Mouse (Mus musculus) left cerebral cortex, adult 9 months (tissue): ENCODE results near the gene Hpn.

ENCODE experiments used
- DNase-seq, 2 experiments: peaks; one replicate each; pipeline ENCODE4 v3.0.0; 2022; ENCODE audit warnings: low spot score in 2 of 2

Hpn gene

DNA sequence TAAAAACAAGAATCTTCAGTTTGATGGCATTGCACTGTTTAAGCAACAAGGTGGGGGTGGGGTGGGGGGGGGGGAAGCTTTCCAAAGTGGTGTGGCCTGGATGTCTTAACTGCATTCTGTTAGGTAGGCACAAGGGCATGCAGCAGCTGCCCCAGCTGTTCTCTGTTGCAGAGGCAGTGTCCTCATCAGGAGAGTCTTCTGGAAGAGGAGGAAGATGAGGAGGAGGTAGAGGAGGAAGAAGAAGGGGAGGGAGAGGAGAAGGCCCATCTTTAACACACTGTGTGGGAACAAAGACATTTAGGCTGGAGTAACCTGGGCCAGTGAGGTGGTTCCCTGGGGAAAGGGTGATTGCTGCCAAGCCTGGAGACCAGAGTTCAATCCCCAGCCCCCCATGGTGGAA lies 33.0 kb downstream of the Hpn start:
- DNase-seq = no peak

DNA sequence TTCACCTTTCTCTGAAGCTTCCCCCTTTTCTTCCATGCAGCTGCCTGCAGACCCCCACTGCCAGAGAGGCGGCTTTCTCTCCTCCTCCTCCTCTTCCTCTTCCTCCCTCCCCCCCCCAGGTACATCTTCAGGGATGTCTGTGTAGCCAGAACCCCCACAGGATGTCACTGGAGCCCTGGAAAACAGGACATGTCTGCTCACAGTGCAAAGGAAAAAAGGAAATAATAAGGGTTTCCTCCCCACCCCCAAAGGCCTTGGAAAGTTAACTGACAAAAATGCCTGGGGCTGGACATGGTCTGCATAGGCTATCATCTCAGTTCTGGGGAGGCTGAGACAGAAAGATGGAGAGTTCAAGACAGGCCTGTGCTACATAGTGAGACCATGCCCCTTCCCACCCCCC lies 34.0 kb downstream of the Hpn start:
- DNase-seq = no peak

DNA sequence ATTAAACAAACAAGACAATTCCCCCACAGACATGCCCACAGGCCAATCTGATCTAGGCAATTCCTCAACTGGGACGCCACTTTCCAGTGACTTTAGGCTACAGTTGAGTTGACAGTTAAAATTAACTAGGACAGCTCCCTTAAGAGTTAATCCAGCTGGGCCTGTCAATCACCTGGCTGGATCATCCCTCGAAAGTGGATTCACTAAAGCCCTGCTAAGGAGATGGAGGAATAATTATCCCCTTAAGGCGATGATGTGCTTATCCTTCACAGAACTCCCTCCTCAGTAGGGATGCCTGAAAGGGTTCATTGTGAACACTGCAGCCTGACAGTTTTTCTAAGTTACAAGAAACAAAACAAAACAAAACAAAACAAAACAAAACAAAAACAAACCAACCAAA lies 34.5 kb downstream of the Hpn start:
- no peak for DNase-seq

DNA sequence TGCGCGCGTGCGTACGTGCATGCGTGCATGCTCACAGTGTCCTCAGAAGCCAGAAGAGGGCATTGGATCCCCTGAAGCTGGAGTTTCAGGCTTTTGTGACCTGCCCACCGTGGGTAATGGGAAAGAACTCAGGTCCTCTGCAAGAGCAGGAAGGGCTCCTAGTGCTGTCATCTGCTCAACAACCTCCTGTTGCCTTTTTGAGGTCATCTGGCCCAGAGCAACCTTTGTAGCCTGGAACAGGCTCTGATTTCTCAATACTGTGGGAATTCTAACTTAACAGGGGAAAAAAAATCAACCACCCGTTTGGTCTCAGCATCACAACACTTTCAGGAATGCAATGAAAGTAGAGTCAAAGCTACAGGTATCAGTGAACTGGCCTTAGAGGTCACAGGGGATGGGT lies 35.4 kb downstream of the Hpn start:
- no peak for DNase-seq

DNA sequence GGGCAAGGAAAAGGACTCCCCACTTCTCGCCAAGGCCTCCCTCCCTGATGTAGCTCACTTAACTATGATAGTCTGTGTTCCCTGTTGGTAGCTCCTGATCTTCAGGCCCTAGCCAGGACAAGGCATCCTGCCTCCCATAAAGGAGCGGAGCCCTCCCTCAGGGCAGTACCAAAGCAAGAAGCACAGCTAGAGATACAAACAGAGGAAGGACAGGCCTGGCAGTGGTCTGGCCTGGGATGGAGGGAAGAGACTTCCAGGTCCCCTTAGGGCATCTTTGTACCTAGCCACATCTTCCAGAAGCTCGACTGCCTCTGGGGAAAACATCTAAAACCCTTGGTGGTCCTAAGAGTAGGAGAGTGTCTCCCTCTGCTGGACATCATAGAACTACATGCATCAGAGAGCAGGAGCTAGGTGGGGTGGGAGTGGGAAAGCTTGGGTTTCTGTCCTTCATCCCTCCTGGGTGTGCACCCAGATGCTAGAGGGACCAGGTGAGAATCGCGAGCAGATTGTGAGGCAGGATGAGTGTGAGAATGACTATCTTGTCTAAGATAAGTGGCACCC lies 37.1 kb downstream of the Hpn start:
- peak in 1 of 2 experiments; percentile 80 for DNase-seq

DNA sequence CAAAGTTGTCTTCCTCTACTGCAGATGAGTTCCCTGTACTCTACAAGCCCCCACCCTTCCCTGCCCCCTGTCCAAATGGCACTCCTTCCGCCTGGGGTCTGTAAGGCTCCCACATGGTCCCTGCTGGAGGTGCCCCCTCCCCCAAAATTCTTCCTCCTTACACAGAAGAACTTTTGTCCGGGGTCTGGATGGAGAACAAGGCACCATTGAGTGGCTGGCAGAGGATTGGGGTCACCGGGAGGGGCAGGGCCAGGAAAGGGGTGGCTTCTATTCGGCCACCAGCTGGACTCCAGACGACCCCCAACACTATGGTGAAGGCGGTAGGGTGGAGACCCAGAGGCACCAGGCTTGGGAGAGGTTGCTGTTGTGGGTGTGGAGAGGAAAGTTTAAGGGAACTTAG lies 37.6 kb downstream of the Hpn start:
- DNase-seq = peak; percentile 45 to 65

DNA sequence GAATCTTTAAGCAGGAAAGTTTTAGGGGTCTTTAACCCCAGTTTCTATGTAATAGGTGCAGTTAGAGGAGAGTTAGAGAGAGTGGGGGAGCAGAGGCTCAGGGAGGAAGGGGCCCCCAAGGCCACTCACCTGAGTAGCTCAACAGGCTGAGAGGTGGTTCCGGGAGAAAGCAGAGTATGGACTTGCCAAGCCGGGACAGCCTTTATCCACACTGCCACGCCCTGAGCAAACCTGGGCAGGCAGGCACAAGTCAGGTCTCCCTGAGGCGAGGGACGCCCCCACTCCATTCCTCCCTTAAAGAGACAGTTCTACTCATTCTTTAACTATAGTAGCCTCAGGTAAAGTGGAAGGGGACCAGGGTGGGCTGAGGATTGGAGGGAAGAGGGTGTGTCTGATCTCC lies 38.6 kb downstream of the Hpn start, which contains the start of gene Fxyd3:
Gene Fxyd3 (minus strand): TSS at position 213 of the 400 bp plus-strand sequence.
- no peak for DNase-seq

DNA sequence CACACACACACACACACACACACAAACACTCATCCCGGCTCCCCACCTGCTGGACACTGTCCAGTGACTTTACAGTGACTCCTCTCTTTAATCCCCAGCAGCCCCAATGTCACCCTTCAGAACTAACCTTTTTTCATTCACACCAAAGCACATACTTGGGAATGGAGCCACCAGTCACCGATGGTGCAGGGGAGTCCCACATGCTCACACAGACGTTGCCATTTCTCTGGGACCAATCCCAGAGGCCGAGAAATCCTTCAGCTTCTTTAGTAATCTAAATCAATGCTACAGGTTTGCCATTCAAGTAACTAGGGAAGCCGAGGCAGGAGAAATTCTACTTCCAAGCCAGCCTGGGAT lies 40.4 kb downstream of the Hpn start:
- no peak for DNase-seq

DNA sequence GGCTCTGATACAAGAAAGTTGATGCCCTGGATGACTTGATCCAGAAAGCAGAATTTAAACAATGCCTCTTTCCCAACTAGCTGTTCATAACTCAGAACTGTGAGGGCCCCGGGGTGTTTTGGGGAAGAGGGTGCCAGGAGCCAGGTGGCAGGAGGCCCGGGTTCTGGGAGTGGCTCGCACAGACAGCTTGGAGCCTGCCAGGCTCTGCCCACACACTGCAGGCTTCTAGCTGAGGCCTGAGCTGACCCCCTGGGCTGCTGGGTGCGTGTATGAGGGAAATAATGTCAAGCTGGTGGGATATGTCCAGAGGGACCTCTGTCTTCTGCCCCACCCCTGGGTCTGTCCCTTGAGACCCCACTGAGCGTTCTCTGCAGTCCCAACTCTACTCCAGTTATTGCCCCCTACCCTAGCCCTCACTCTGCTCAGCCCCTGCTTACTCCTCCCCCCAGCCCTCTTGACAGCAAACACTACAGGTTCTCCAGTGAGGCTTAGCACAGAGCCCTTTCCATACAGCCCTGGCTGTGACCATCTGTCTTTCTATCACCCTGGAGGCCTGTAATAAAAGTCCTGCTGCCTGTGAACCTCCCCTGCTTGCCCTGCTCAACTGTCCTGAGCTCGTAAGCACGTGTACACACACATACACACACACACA lies 40.9 kb downstream of the Hpn start:
- DNase-seq = peak in 1 of 2 experiments; percentile 52

DNA sequence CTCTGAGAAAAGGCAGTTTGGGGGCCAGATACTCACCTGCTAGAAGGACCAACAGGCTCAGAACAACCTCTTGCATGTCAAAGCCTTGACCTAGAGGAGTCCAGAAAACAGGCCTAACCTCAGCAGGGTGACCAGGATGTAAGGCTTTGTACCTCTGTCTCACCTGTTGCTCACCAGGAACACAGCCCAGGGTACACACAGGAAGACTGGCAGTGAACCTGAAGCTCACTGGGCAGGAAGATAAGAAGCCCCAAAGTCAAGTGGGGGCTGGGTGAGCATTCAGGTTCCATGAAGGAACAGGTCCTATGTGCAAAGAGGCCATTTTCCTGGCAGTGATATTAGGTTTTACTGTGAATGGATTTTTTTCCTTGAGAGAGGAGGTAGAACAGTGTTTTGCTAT lies 41.5 kb downstream of the Hpn start:
- no peak for DNase-seq

DNA sequence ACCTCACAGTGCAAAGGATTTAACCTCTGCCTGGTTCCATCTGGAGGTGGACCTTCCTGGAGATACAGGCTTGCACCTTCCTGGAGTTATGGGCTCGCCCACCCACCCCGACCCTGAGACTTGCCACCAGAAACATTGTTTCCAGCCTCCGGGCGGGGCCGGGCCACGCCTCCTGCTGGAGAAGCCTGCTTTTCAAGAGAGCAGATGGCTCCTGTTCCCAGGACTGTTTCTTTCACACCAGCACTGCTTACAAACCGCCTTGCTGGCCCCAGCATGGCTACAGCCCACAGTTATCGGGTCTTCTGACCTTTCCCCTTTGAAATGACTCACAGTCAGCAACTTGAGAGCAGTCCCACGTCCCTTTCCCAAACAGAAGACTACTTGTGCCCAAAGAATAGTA lies 42.8 kb downstream of the Hpn start:
- DNase-seq = no peak

DNA sequence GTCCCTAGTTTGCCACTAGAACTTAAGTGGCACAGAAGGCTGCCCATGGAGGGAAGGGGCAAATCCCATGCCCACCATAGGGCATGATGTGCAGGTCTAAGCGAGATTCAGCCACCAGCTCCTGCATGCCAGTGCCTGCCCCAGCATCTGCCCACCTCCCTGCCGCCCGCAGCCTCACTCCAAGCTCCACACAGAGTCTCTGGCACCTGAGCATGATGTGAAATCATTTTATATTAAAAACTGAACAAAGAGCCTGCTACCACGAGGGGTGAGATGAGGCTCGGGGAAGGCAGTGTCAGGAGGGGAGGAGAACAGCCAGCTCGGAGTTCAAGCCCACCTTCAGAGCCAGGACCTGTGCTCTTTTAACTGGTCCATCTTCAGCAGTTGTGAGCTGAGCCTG lies 44.8 kb downstream of the Hpn start:
- DNase-seq = no peak

DNA sequence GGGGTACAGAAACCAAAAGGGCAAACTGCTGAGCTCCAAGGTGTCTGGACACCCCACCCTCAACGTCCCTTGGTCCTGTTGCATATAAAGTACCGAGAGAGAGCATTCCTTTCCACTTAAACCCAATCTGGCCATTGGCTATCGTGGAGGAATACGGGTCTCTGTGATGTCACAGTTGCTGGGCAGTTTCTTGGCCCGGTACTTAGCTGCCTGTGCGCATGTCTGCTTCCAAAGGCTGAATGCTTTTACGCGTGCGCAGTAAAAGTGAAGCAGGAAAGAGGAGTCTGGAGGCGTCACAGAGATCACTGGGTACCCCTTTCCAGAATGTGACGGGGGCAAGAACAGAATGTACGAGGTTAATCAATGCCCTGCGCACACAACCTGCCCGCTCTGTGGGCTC lies 45.6 kb downstream of the Hpn start:
- DNase-seq = no peak

DNA sequence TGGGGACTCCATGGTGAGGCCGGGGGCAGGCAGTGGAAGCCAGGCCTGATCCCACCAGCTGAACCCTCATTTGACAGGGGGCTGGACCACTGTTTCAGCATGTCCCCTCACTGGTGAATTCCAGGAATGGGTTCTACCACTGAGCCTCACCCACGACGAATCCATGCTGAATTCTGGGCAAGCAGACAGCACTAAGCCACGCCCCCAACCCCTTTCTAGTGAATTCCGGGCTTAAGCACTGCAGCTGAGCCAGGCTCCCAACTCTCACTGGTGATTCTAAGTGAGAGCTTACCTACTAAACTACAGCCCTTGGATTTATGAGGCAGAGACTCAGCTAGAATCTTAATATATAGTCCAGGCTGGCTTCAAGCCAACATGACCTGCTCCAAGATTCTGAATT lies 47.3 kb downstream of the Hpn start:
- DNase-seq = no peak

DNA sequence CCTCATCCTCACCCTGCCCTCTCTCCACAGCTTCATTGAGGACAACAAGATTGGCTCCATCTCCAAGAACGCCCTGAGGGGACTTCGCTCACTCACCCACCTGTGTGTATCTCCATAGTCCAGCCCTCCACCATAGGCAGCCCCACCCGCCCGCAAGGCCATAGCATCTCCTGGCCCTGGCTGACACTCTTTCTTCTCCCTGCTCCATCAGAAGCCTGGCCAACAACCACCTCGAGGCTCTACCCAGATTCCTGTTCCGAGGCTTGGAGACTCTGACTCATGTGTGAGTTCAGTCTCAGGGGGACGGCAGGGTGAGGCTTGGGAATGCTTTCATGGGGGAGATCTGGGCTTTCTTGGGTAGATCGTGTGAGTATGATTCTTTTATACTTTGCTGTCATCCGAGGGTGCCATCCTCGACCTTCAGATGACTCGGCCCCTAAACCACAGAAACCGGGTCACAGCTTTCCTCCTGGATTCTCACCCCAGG lies 52.0 kb downstream of the Hpn start:
- DNase-seq = no peak

DNA sequence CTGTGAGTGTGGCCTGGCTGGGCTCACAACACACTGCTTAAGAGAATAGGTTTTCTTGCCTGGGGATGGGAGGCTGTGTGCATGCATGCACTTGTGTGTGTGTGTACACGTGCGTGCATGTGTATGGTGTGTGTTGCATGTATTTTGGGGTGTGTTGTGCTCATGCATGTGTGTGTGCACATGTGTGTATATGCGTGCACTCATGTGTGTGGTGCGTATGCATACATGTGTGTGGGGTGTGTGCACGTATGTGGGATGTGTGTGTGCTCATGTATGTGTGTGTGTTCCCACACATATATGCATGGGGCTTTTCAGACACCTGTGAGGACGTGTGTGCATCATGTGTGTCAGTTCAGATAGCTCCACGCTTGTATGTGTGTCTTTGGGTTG lies 54.5 kb downstream of the Hpn start:
- DNase-seq = no peak

DNA sequence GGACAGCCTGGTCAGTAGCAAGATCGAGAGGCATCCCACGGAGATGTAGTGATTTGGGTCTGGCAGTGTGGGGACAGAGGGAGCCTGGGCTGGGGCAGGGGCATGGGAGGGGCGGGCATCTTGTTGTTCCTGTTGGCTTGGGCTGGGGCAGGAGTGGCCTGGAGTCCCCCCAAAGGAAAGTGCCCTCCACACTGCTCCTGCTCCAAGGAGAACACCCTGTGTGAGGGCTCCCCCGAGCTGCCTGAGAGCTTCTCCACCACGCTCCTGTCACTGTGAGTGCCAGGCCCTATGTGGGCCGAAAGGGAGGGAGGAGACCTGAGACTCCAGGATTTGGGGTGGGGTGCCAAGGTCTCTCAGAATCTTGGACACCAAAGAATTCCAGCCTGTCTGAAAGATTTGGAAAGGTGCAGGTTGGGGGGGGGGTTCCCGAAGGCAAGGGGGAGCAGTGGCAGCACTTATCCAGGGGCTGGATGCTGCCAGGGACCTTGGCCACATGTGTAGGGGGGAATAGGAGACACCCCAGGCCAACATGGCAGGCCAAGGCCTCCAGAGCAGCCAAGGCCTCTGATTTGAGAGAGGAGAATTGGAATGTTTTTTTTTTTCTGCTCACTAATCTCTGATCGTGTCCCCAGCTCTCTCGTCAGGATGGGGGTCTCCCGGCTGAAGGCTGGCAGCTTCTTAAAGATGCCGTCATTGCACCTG lies 55.0 kb downstream of the Hpn start:
- DNase-seq = no peak

DNA sequence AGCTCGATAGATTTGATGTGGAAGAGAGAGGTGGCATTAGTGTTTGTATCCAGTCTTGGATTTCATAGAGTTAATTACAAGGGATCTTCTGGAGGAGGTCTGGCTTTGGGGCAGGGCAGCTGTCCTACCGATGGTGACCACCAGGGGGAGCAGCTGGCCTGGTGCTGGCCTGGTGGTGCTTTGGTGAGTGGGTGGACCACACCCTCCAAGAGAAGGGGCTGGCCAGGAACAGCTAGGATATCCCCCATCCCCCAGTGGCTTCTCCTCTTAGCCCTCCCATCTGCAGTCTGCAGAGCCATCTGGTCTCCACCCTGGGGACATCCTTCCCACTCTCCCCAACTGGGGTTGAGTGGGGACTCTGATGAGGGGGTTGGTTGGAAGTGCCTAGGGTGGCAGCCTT lies 56.0 kb downstream of the Hpn start, which contains the start of gene Lgi4:
Gene Lgi4 (plus strand): TSS at position 235 of the 400 bp plus-strand sequence.
- DNase-seq = peak; percentile 57 to 92

DNA sequence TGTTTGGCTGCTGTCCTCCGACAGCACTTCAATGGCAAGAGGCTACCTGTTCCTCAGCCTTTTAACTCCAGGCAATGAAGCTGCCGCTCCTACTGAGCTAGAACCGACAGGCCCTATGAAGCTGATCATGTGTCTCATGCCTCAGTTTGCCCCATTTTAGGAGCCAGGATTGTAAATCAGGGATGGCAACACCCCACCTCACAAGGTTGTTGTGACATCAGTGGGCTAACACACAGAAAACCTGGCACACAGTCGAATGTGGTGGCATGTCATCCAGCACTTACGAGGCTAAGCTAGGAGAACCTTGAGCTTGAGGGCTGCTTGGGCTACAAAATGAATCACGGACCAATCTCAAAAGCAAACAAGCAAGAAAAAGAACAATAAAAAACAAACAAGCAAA lies 56.9 kb downstream of the Hpn start:
- no peak for DNase-seq

DNA sequence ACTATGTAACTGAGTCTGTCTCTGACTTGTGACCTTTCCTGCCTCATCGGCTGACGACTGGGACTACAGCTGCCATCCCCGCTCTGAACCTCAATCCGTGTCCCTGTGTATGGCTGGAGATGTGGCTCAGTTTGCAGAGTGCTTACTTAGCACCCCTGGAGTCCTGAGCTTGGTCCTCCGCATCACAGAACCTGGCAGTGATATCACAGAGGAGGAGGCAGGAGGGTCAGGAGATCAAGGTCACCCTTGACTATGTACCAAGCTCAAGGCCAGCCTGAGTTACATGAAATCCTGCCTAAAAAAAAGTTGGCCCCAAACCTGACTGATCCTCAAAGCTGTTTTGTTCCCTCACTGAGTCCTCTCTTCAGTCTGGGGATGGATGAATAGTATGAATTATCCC lies 57.4 kb downstream of the Hpn start:
- no peak for DNase-seq

DNA sequence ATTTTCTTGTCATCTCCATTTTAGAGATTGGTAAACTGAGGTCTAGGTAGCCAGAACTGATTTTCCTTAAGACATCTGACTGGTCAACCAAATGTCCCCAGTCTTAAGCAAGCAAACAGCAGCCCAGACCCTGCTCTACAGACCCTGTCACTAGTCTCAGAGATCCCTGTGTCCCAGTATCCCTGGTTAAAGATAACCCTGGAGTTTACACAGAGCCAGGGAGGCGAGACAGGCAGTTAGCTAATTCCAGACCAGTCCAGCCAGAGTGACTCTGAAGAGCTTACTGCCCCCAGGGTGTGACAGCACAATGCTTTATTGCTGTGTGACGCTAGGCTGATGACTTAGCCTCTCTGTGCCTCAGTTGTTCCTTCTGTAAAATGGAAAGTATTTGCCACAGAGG lies 58.0 kb downstream of the Hpn start, which contains the start of gene Fxyd1:
Gene Fxyd1 (minus strand): TSS at position 129 of the 400 bp plus-strand sequence.
- DNase-seq = no peak

DNA sequence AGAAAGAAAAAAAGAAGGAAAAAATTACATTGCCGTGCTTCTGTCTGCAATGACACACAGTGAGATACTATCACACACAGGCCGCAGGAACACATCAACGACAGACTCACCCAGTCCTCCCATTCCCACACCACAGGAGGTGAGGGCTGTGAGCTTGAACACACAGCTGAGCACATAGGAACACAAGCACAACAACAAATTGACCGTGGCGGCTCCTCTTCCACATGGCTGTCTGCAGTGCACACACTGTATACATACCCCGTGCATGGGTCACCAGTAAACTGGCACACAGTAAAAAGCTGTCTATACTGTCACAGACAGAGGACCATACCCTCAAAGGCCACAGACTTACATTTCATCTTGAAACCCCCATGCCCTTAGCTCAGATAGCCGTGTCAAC lies 58.6 kb downstream of the Hpn start:
- DNase-seq = no peak

DNA sequence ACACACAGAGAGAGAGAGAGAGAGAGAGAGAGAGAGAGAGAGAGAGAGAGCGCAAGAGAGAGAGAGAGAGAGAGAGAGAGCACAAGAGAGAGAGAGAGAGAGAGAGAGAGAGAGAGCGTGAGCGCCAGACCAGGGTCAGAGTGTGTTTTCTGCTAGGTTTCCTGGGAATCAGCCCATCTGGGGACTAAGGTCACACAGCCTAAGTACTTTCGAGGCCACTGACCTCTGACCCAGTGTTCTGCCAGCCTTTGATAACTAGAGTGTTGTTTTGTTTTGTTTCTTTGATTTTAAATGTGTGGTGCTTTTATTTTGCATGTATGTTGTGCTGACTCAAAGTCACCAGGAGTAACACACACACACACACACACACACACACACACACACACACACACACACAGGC lies 59.2 kb downstream of the Hpn start:
- DNase-seq = no peak
